Comparison of ENCODE assay signal across 9 mouse cellular contexts in genomic region chr3:109781917-109782288, GRCm38 (mm10).
DNase-seq lines count a peak whose midpoint lies in the region; ATAC-seq lines count a peak whose summit lies in the region.
"Had no signal": no experiment of that assay in that cellular context is flagged by ENCODE, and none has a peak within 500 bp of the region (broad histone marks: within the 10 kb centered on the region; RNA-seq: fewer than 3 reads in every experiment).

No protein-coding gene starts in this region.

- 63% methylated on average over 7 of the region's 7 CpGs for WGBS in kidney, embryonic 14.5 days
- WGBS in embryonic facial prominence, embryonic 11.5 days, result 55% methylated on average over 7 of the region's 7 CpGs
- 68% methylated on average over 7 of the region's 7 CpGs for WGBS in hindbrain, embryonic 11.5 days
- 49% methylated on average over 7 of the region's 7 CpGs for WGBS in midbrain, embryonic 13.5 days

- H3K27ac ChIP-seq in kidney, embryonic 14.5 days (ENCODE audit: low read depth, low read length), result no peak overlapping the region
- no peak overlapping the region for H3K27ac ChIP-seq in embryonic facial prominence, embryonic 11.5 days (replicated peaks; ENCODE audit: low read depth, low read length)
- H3K27ac ChIP-seq in hindbrain, embryonic 11.5 days (ENCODE audit: low read depth, low read length), result peak overlapping the region; percentile 62; the same call in 1 of the 2 replicates
- H3K27ac ChIP-seq in midbrain, embryonic 13.5 days, result peak overlapping the region; percentile 93

- H3K9ac ChIP-seq in kidney, embryonic 14.5 days (ENCODE audit: low read depth, low read length), result no peak overlapping the region
- no peak overlapping the region; the same call in 1 of the 2 replicates for H3K9ac ChIP-seq in embryonic facial prominence, embryonic 11.5 days (replicated peaks; ENCODE audit: low read length)
- no peak overlapping the region for H3K9ac ChIP-seq in hindbrain, embryonic 11.5 days (ENCODE audit: low read depth, low read length)
- no peak overlapping the region for H3K9ac ChIP-seq in midbrain, embryonic 13.5 days (replicated peaks)

- peak overlapping the region; percentile 33 for H3K4me3 ChIP-seq in kidney, embryonic 14.5 days (ENCODE audit: low read length)
- H3K4me3 ChIP-seq in embryonic facial prominence, embryonic 11.5 days (ENCODE audit: low read depth, low read length), result no peak overlapping the region
- H3K4me3 ChIP-seq in hindbrain, embryonic 11.5 days (ENCODE audit: low read depth, low read length), result peak overlapping the region; percentile 36; the same call in 1 of the 2 replicates
- H3K4me3 ChIP-seq in midbrain, embryonic 13.5 days (replicated peaks), result peak overlapping the region; percentile 46

- H3K36me3 ChIP-seq in kidney, embryonic 14.5 days (ENCODE audit: control insufficient read depth, insufficient read depth, low read length), result no peaks in the 10 kb centered on the region
- H3K36me3 ChIP-seq in embryonic facial prominence, embryonic 11.5 days (replicated peaks; ENCODE audit: control insufficient read depth, insufficient read depth, low read depth, low read length), result no peaks in the 10 kb centered on the region
- H3K36me3 ChIP-seq in hindbrain, embryonic 11.5 days (ENCODE audit: control insufficient read depth, insufficient read depth, low read length), result no peaks in the 10 kb centered on the region
- H3K36me3 ChIP-seq in midbrain, embryonic 13.5 days, result no peaks in the 10 kb centered on the region
- H3K36me3 ChIP-seq: G1E had no signal

- H3K4me1 ChIP-seq in kidney, embryonic 14.5 days (ENCODE audit: control insufficient read depth, insufficient read depth, low read length), result peaks cover 5% of the 10 kb centered on the region; the same call in 1 of the 2 replicates
- H3K4me1 ChIP-seq in embryonic facial prominence, embryonic 11.5 days (ENCODE audit: control insufficient read depth, insufficient read depth, low read length), result no peaks in the 10 kb centered on the region; the same call in 1 of the 2 replicates
- peaks cover 3% of the 10 kb centered on the region for H3K4me1 ChIP-seq in hindbrain, embryonic 11.5 days (replicated peaks; ENCODE audit: control insufficient read depth, insufficient read depth, low read length)
- peaks cover 17% of the 10 kb centered on the region for H3K4me1 ChIP-seq in midbrain, embryonic 13.5 days (replicated peaks)

- peak; percentile 32; the same call in 1 of the 2 replicates for ATAC-seq in kidney, embryonic 14.5 days (ENCODE audit: low FRiP score, low TSS enrichment)
- no peak for ATAC-seq in embryonic facial prominence, embryonic 11.5 days (replicated peaks; ENCODE audit: insufficient number of reproducible peaks, low FRiP score, low TSS enrichment, low read depth)
- ATAC-seq in hindbrain, embryonic 11.5 days (ENCODE audit: low FRiP score), result peak; percentile 38; the same call in 1 of the 2 replicates
- ATAC-seq in midbrain, embryonic 13.5 days, result peak; percentile 52
- ATAC-seq in CD4-positive, CD25-positive, alpha-beta regulatory T cell, adult 4 months, result no peak

- H3K4me2 ChIP-seq in kidney, embryonic 14.5 days (replicated peaks; ENCODE audit: low read depth, low read length), result peak overlapping the region; percentile 74
- H3K4me2 ChIP-seq in embryonic facial prominence, embryonic 11.5 days (ENCODE audit: low read depth, low read length), result peak overlapping the region; percentile 78
- peak overlapping the region; percentile 69 for H3K4me2 ChIP-seq in hindbrain, embryonic 11.5 days (replicated peaks; ENCODE audit: low read depth, low read length)
- peak overlapping the region; percentile 76 for H3K4me2 ChIP-seq in midbrain, embryonic 13.5 days (replicated peaks)

- no peak for DNase-seq in kidney, adult 9 months
- no peak for DNase-seq in embryonic facial prominence, embryonic 11.5 days (ENCODE audit: low spot score)
- no peak for DNase-seq in hindbrain, embryonic 11.5 days (ENCODE audit: low spot score)
- no peak for DNase-seq in MN1 (ENCODE audit: low spot score)
- DNase-seq in T-cell, adult 2 months (ENCODE audit: low spot score), result no peak

- no peaks in the 10 kb centered on the region for H3K27me3 ChIP-seq in kidney, embryonic 14.5 days (ENCODE audit: control insufficient read depth, insufficient read depth, low read length)
- no peaks in the 10 kb centered on the region for H3K27me3 ChIP-seq in embryonic facial prominence, embryonic 11.5 days (ENCODE audit: control insufficient read depth, insufficient read depth, low read length)
- no peaks in the 10 kb centered on the region for H3K27me3 ChIP-seq in hindbrain, embryonic 11.5 days (ENCODE audit: control insufficient read depth, insufficient read depth, low read length)
- no peaks in the 10 kb centered on the region for H3K27me3 ChIP-seq in midbrain, embryonic 13.5 days

- no peaks in the 10 kb centered on the region for H3K9me3 ChIP-seq in kidney, embryonic 14.5 days (ENCODE audit: control insufficient read depth, low read length)
- no peaks in the 10 kb centered on the region for H3K9me3 ChIP-seq in embryonic facial prominence, embryonic 11.5 days (replicated peaks; ENCODE audit: control insufficient read depth, low read length)
- no peaks in the 10 kb centered on the region for H3K9me3 ChIP-seq in hindbrain, embryonic 11.5 days (ENCODE audit: control insufficient read depth, low read length)
- no peaks in the 10 kb centered on the region for H3K9me3 ChIP-seq in midbrain, embryonic 13.5 days

Comparison
In these comparisons a context has a peak if more than half of its experiments do, and no peak if none do; other contexts are left out.
1. ATAC-seq: peak in kidney, embryonic 14.5 days (single experiment), hindbrain, embryonic 11.5 days (single experiment) and midbrain, embryonic 13.5 days (single experiment); none in embryonic facial prominence, embryonic 11.5 days (single experiment) and CD4-positive, CD25-positive, alpha-beta regulatory T cell, adult 4 months (single experiment).
2. H3K27ac ChIP-seq: peak in hindbrain, embryonic 11.5 days (single experiment) and midbrain, embryonic 13.5 days (single experiment); none in kidney, embryonic 14.5 days (single experiment) and embryonic facial prominence, embryonic 11.5 days (single experiment).
3. Peak in every context shown above with its lines, with median percentiles within 50 percentile points of each other: H3K4me2 ChIP-seq.